Mouse (Mus musculus) induced T-regulatory cell, adult 2 months (primary cell): Measurements from ENCODE around the gene Tspan15.
A peak's percentile ranks its signal among the peaks of the same experiment; 100 is the strongest.

Experiments
- DNase-seq: peaks from one replicate; pipeline ENCODE4 v3.0.0-alpha.2; 2012; ENCODE audit warnings: low read depth

The Tspan15 gene

DNA sequence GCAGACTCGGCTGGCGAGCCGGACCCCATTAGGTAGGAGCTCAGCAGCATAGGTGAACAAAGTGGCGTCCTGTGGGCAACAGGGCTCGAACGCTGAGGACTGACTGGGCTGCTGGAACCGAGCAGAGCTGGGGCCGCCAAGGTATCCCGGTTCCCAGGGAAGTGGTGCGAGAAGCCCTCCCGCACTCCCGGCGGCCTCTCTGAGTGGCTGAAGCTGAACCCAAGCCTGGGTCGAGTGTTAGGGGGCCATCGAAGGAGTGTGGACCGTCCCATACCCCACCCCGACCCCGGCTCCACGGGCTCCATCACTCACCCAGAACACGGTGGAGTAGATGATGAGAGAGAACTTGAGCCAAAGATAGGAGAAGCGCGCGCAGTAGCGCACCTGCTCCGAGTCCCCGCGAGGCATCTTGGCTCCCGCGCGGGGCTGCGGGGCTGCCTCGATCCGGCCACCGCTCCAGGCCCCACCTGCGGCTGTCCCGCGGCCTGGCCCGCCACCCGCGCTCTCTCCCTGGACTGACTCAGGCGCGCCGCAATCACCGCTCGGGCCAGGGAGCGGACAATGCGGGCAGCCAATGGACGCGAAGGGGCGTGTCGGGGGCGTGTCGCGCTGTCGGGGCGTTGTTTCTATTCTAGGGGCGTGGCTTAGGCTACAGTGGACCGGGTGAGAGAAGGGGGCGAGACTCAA lies at the start of gene Tspan15:
Gene Tspan15 (minus strand): TSS at position 544 of the 687 bp plus-strand sequence.
- DNase-seq, result peak; percentile 80

DNA sequence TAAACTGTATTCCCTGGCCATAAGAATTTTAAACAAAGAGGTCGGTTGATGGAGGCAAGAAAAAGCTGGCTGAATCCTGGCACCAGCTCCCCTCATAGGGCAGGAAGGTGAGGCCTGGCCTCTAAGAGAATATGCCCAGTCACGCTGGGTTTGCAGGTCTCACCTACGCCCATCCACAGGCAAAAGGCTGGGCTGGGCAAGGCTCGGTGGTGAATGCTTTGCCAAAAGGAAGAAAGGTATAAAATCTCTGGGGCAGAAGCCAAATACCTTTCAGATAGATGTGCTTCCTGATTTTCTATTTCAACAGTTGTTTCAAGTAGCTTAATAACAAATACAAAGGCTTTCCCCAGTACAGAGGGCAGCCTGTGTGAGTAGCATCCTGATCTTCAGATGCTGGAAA lies 48.6 kb upstream of the Tspan15 start:
- no peak for DNase-seq

DNA sequence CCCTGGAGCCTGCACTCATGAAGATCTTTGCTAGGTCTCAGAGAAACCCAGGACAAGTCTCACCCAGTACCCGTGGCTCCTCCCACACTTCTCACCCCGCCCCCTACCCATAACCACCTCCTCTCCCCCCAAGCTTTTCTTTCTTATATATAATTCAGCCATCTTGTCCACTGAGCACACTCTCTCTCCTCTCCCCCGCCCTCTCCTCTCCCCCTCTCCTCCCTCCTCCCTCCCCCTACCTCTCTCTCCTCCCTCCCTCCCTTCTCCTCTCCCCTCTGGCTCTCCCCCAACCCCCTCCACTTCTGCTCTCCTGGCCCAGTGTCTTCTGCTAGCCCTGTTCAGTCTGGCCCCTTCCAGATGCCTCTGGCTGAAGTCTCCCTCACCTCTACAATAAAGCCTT lies 48.0 kb upstream of the Tspan15 start:
- no peak for DNase-seq

DNA sequence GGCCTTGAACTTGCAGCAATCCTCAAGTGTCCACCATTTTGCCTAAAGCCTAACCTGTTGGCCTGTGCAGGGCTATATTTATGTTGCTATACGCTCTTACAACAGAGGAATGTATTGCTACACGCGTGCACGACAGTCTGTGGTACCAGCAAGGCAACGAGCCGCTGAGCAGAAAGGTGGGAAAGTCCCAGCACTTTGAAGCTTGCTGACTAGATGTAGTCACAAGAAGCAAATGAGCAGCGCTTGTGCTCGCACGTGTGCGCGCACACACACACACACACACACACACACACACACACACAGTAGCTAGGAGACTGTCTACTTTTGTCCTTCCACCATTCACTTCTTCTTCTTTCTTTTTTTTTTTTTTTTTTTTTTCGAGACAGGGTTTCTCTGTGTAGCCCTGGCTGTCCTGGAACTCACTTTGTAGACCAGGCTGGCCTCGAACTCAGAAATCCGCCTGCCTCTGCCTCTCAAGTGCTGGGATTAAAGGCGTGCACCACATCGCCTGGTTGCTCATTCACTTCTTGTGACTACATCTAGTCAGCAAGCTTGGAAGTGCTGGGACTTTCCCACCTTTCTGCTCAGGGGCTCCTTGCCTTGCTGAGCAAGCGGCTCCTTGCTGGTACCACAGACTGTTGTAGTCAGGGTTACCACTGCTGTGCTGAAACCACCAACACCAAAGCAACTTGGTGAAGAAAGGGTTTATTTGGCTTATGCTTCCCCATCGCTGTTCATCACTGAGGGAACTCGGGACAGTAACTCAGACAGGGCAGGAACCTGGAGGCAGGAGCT lies 46.6 kb upstream of the Tspan15 start:
- DNase-seq, result peak; percentile 61

DNA sequence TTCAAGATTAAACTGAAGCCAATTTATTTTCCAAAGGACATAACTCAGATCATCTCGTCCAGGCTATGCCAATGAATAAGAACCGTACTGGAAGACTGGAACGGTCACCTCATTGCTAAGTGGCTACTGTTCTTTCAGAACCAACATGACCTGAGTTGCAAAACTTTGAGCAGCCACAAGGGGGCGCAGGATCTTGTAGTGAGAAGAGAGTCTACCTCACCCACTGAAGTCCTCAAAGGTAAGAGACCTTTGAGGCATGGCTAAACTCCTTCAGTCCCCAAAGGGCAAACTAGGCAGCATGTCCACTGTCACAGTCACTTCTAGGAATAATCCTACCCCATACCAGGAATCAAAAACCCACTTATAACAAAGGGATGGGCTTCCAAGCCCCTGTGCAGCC lies 44.2 kb upstream of the Tspan15 start:
- peak; percentile 90 for DNase-seq

DNA sequence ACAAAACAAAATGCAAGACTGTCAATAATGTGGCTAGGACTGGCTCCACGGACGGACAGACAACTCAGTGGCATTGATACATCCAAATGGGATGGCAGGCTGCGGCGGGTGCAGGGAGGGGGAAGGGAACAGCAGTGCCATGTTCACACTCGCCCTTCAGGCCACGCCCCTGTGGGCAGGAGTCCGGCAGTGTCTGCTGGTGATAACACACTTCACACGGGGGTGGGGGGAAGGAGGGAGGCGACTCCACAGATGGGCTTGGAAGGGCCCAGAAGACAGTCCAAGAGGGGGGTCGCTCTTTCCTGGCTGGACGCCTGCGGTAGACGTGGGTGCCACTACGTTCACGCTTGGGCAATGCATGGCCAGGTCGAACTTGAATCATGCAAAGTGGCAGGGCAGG lies 38.2 kb upstream of the Tspan15 start:
- DNase-seq, result no peak

DNA sequence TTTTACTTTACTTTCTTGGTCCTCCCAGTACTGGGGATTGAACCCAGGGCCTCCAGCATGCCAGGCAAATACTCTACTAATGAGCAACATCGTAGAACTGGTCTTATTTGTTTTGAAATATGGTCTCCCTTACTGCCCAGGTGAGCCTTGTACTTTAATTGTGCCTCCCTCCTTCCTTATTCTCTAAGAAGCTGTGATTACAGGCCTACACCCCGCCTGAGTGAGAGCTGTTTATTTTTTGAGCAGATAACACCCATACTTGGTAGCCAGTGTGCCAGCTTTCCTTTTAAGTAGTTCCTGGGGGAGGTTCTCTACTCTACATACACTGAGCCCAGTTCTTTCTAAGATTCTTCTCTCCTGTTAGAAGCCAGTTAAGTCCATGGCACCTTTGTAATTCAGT lies 33.2 kb upstream of the Tspan15 start:
- no peak for DNase-seq

DNA sequence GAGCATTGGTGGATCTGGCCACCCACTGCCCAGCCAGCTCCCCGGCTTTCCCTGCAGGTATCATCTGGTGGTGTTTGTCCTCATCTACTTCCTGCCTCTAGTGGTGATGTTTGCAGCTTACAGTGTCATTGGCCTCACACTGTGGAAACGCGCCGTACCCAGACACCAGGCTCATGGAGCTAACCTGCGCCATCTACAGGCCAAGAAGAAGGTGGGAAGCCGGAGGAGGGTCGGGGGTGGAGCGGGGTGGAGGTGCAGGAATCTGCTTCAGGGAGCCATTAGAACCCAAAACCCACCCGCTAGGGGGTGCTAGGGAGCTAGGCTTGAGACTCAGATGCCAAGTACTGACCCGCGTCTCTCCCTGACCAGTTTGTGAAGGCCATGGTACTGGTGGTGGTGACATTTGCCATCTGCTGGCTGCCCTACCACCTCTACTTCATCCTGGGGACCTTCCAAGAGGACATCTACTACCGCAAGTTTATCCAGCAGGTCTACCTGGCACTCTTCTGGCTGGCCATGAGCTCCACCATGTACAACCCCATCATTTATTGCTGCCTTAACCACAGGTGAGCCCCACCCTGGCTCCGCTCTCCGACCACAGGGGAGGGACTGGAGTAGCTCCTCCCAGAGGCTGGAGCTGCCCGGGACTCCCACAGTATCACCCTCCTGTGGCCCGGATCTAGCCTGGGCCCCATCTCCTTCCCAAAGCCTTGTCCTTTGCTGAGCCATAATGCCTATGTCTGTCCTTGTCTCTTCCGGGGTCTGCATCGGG lies 30.2 kb upstream of the Tspan15 start:
- DNase-seq, result peak; percentile 90

DNA sequence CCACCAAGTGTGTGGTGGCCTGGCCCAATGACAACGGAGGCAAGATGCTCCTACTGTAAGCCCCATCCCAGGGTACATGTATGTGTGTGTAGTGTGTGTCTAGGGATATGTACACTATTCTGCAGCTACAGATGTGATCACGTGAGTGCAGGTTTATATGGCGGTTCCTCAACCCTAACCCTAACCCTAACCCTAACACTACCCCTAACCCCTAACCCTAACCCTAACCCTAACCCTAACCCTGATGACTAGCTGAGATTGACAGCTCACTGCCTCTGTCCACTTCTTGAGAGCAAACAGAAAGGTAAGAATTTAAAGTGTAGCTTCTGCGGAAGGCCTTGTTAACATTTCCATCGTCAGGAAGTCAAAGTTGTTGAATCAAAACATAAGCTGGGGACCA lies 27.2 kb upstream of the Tspan15 start:
- no peak for DNase-seq

DNA sequence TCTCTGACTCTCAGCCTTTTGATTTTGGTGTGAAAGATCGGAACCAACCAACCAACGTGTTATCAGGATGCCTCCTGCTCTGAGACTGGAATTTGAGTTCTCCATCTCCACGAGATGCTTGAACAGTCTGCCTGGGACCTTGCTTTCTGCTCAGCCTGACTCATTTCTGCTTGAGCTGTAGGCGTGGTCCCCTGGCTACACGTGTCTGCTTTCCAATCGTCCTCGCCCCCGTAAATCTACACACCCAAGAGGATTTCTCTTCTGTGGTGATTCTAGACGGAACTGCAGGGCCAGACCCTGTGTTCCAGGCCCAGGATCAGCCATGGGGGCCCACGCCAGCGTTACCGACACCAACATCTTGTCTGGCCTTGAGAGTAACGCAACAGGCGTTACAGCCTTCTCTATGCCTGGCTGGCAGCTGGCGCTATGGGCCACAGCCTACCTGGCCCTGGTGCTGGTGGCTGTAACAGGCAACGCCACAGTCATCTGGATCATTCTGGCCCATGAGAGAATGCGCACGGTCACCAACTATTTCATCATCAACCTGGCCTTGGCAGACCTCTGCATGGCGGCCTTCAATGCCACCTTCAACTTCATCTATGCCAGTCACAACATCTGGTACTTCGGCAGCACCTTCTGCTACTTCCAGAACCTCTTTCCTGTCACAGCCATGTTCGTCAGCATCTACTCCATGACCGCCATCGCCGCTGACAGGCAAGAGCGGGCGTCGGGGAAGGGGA lies 21.6 kb upstream of the Tspan15 start:
- DNase-seq, result no peak

DNA sequence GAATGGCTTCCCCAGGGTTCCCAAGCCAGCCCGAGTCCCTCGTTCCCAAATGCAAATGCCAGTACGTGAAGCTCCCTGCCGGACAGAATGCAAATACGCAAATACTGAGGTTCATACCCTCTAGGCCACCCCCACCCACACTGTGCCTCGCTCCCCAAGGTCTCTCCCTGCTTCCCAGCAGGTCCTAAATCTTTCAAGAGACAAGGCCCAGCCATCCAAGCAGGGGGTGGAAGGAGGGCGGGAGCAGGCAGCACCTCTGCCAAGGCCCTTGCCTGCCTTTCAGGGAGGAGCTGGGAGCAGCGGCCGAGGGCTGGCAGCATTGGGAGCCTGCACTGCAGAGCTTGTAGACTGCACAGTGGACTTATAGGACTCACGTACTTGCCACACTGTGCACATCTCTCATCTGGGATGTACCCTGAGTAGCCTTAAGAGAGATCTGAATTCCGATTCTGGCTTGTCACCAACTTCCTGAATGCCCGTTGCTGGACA lies 21.0 kb upstream of the Tspan15 start, which contains the start of gene Tacr2:
Gene Tacr2 (plus strand): TSS at position 439 of the 489 bp plus-strand sequence.
- no peak for DNase-seq

DNA sequence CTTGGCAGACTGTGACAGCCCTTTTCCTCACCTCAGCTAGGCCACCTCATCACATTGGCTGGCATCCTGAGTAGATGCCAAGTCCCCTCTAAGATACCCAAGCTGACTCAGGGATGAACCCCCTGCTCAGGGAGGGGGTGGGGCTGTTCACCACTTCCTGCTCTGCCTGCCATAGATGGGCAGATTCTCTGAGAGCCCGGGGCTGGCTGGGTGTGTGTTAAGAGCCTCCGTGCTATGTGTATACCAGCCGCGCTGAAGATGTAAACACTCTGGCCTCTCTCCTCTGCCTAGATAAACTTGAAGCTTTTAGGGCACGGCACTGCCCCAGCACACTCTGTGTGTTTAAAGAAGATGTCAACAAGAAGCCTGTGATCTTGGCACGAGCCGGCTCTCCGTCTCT lies 16.8 kb upstream of the Tspan15 start:
- peak; percentile 45 for DNase-seq

DNA sequence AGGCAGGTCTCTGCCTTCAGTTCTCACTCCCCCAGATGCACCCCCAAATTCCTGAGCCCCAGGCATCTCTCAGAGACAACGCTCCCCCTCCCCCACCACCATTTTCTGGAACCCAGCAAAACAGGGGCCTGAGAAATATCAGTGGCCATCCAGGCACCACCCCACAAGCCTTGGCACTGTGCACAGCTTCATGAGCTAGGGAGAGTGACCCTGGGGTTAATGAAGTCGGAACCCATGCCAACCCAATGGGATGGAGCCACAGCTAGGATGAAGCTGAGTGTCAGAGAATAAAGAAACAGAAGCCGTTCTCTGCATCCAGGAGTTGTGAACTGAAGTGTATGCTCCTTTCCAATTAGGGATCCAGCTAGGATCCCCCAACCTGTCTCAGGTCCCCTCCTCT lies 16.1 kb upstream of the Tspan15 start:
- no peak for DNase-seq

DNA sequence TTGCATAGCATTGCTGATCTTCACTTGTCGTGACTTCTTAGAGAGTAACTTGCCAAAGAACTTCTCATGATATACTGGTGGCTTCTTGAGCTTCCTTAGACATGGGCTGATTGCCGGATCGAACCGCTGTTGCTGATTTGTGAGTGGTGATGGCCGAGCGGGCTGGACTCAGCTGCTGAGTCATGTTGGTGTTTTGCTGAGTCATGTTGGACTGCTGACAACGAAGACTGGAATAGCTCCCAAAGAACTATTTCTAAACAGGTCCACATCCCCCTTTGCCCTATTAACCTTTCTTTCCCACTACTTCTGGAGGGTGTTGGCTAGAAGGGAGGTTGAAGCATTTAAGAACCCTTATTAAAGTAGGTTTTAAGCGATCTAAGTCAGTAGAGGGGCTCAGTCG lies 13.0 kb upstream of the Tspan15 start:
- DNase-seq, result no peak

DNA sequence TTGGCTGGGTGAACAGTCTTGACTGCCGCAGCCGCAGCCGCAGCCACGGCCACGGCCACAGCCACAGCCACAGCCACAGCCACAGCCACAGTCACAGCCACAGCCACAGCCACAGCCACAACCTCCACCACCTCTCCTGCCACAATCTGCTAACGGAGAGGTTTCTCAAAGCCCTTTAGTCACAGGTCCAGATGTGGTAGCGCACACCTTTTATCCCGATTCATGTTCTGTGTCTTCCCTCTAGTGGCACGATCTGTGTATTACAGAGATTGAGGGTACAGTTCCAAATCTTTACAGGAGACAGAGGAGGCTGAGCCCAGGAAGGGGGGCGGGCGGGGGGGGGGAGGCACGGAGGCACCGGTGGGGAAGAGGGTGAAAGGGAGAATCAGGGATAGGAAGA lies 11.8 kb upstream of the Tspan15 start:
- peak; percentile 47 for DNase-seq

DNA sequence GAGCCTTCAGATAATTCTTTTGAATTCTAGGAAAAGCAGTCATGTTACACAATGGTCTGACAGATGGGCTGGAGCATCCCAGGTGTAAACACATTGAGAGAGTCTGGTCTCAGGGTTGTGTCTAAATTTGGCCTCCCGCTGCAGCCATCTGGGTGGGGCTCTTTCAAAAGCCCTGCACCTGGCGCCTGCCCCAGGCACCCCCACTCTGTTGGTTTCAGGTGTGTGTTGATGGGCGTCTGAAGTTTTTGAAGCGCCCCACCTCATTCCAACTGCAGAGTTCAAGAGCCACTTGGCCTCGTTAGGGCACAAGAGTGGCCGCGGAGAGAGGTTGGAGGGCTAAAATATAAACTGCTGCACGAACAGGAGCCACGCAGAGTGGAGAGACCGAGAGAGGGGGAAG lies 11.3 kb upstream of the Tspan15 start:
- DNase-seq, result no peak

DNA sequence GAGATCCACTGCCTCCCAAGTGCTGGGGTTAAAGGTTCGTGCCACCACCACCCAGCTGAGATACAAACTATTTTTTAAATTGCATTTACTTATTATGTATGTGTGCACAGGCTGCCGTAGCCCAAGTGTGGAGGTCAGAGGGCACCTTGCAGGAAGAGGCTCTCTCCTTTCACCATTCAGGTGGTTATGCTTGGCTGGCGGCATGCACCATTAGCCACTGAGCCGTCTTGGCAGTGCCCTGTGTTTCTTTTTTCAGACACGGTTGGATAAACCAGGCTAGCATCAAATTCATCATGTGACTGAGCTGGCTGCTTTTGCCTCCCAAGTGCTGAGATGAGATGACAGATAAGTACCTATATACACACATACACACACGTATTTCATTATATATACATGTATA lies 8.2 kb upstream of the Tspan15 start:
- no peak for DNase-seq

DNA sequence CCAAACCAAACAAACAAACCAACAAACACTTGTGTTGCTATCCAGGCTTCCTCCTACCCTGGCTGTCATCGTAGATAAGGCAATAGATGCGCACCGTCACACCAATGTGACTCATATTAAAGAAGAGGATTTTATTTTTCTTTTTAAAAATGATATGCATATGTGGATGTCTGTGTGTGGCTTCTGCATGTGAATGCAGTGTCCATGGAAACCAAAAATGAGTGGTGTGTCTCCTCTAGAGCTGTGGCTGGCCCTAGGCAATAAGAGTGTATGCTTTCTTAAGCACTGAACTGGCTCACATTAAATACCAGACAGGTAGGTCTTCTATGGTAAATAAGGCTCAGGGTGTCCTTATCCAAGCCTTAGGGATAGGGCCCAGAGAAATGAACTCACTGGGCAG lies 7.6 kb upstream of the Tspan15 start:
- no peak for DNase-seq

DNA sequence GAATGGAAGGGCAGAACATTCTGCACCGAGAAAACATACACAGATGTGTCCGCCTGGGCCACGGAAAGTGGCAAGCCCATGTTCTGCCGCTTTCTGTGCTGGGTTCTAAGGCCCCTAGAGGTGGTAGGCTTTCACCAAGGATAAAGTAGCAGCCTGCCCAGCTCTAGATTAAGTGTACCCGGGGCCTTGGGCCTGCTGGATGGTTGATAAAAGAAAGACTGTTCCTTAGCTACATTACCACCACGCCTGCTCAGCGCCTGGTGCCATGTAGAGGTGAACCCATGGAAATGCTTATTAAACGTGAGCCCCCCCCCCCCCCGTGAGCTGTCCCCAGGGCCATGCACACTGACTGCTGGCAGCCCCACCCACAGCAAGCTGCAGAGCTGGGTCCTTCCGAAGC lies 6.2 kb upstream of the Tspan15 start:
- DNase-seq, result no peak

DNA sequence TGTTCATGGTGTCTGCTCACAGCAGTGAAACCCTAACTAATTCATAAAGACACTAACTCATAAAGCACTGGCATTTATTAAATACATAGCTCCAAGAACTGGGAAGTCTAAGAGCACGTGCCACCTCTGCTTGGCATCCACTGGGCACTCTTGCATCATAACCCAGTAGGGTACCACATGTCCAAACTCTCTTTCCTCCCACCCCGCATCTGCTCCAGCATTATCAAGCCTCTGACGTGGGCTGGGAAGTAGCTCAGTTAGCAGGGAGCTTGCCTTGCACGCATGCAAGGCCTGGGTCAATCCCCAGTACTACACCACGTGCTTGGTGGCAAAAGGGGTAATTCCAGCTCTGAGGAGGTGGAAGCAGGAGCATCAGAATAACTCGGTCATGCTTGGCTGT lies 5.1 kb upstream of the Tspan15 start:
- no peak for DNase-seq

DNA sequence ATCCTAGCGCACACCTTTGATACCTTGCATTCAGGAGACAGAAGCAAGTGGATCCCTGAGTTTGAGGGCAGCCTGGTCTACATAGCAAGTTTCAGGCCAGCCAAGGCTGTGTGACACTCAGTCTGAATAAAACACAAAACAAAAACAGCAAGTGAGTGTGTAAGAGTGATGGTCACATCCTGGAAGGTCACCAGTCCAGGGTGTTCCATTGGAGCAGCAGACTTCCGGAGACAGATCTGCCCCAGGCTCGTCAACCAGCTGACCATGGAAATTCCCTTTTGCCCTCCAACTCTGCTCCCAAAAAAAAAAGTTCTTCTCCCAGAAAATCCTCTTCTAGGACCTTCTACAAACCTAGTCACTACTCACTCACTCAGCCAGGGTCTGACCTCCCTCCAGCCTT lies 760 bp upstream of the Tspan15 start:
- no peak for DNase-seq

DNA sequence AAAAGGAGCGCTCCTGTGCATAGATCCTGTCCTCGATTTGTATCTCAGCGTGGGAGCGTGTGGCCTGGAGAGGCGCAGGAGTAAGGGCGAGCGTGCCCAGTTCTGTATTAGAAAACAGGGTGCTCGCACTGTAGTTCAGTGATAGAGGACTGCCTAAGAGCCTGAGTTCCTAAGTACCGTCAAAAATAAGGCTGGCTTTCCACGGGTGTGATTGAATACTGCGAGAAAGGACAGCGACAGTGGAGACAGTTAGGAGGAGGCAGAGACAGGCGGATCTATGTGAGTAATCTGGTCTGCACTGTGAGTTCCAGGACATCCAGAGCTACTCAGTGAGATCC lies 313 bp upstream of the Tspan15 start:
- no peak for DNase-seq
